ENCODE assay signal across 9 mouse cellular contexts in the genomic region with DNA sequence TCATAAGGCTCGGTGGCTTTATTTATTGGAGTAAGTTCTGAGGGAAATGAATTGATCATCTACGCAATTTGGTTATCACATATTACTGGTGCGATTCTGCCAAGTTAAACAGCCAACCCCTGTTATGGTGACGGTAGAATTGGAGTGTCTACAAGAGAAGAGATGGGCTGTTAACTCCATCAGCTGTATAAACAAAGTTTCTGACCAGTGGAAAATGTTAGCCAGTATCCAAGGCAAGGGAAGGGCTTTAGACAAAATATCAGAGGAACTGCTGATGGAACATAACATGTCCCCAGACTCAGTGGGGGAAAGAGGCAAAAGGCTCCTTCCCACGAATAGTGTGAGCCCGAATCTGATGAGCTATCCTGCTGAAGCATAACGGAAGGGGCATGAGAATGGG.
"Had no signal": no experiment of that assay in that cellular context is flagged by ENCODE, and none has a peak within 500 bp of the region (broad histone marks: within the 10 kb centered on the region; RNA-seq: fewer than 3 reads in every experiment).

No protein-coding gene starts in this region.

- DNase-seq: kidney, postnatal 10 days; left cerebral cortex, postnatal 4 days; lung, embryonic 14.5 days; right cerebral cortex, postnatal 14 days; thymus, postnatal 4 days had no signal

- H3K9me3 ChIP-seq: limb, embryonic 13.5 days; midbrain, embryonic 12.5 days had no signal

- H3K9ac ChIP-seq: limb, embryonic 13.5 days; lung, embryonic 14.5 days; midbrain, embryonic 12.5 days had no signal

- H3K4me1 ChIP-seq: midbrain, embryonic 12.5 days had no signal

- H3K27ac ChIP-seq: limb, embryonic 13.5 days; midbrain, embryonic 12.5 days had no signal

- ATAC-seq: midbrain, embryonic 16.5 days had no signal

- H3K4me2 ChIP-seq: limb, embryonic 13.5 days; liver, embryonic 11.5 days; lung, embryonic 14.5 days; midbrain, embryonic 12.5 days had no signal

- H3K4me3 ChIP-seq: limb, embryonic 13.5 days; midbrain, embryonic 12.5 days had no signal

- H3K36me3 ChIP-seq: limb, embryonic 13.5 days; midbrain, embryonic 12.5 days had no signal

- H3K27me3 ChIP-seq: limb, embryonic 13.5 days; midbrain, embryonic 12.5 days had no signal
